Mouse (Mus musculus) hindbrain, embryonic 13.5 days (tissue): ENCODE measurements around the gene Dennd4a. TPM values are rescaled to one million over a fixed set of nuclear protein-coding genes. Genes with fewer than 3 reads are reported as not detected.

ENCODE experiments used
- ATAC-seq: fragments of 200-750 bp; cut with Nextera tagmentation; 2 replicates; pipeline ENCODE4 v1.8.0; 2017; ENCODE audit warnings: moderate TSS enrichment; ENCODE audit not compliant: low FRiP score
- H3K27ac ChIP-seq: fragments of 300-500 bp; sonication (generic); 2 replicates; pipeline ENCODE4 v1.5.1; 2015; ENCODE audit warnings: inconsistent platforms, mild to moderate bottlenecking, moderate library complexity
- H3K27me3 ChIP-seq: fragments of 300-500 bp; sonication (generic); 2 replicates; pipeline ENCODE4 v1.6.1; 2015; ENCODE audit warnings: mild to moderate bottlenecking, inconsistent platforms
- H3K36me3 ChIP-seq: fragments of 300-500 bp; sonication (generic); 2 replicates; pipeline ENCODE4 v1.6.1; 2015; ENCODE audit warnings: mild to moderate bottlenecking, inconsistent platforms
- H3K4me1 ChIP-seq: fragments of 300-500 bp; sonication (generic); replicated peaks from 2 replicates; pipeline ENCODE4 v1.6.1; 2015; ENCODE audit warnings: inconsistent platforms
- H3K4me2 ChIP-seq: fragments of 300-500 bp; sonication (generic); 2 replicates; pipeline ENCODE4 v1.6.1; 2015; ENCODE audit warnings: inconsistent platforms, mild to moderate bottlenecking, moderate library complexity
- H3K4me3 ChIP-seq: fragments of 300-500 bp; sonication (generic); 2 replicates; pipeline ENCODE4 v1.5.1; 2015; ENCODE audit warnings: mild to moderate bottlenecking, inconsistent platforms
- H3K9ac ChIP-seq: fragments of 300-500 bp; sonication (generic); 2 replicates; pipeline ENCODE4 v1.6.1; 2015; ENCODE audit warnings: mild to moderate bottlenecking, inconsistent platforms
- H3K9me3 ChIP-seq: fragments of 300-500 bp; sonication (generic); 2 replicates; pipeline ENCODE4 v1.6.1; 2016; ENCODE audit warnings: inconsistent platforms
- WGBS: fragments of 180-500 bp; shearing (Covaris S2); methylation state at CpG from one replicate; pipeline ENCODE4 v1.1.7; 2015; 5-methylcytosine and 5-hydroxymethylcytosine counted together
- polyA plus RNA-seq: library from polyadenylated mRNA; unstranded; fragments of >200 nt; fragmentation: Nextera tagmentation; extraction: Ambion mirVana; gene quantifications from 2 replicates; pipeline ENCODE4 v1.2.1, GENCODE M21; 2015

Gene Dennd4a
- polyA plus RNA-seq, 1 experiment from 2014 or later, result 9.4 TPM

DNA sequence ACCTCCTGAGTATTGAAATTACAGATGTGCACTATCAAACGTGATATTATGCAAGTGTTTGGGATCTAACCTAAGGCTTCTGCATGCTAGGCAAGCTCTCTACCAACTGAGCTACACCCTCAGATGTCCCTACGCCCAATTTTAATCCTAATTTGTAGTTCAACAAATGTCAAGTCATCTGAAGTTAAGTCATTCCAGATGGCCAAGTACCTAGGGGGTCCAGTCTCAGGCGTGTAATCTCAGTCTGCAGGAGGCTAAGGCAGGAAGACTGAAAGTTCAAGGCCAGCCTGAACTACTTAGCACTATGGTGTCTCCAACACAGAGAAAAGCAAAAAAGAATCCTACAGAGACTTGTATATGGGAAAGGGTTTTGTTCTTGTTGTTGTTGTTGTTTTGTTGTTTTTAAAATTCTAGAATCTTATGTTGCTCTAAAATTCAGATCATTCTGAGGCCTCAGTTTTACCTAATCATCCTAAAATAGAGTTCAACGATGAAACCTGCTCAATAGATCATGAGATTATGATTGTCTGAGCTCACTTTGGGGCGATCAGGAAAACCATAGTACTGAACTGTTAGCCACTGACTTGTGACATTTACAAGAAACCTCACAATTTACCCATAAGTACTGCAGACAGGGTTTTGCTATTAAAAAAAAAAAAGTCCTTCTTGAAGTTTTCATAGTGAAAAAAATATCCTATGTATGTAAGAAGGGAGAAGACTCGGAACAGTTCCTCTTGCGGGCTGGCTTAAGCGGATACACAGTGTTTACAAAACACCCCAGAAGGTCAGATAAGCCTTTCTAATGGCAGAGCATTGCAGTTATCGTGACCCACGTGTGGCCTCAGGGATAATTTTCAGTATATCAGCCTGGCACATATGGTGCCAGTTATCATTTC lies 18.5 kb upstream of the Dennd4a start:
- Histone ChIP-seq H3K36me3 (no peaks in the 10 kb centered on the region), H3K9ac (no peak overlapping the region), H3K4me3 (no peak overlapping the region), H3K27me3 (no peaks in the 10 kb centered on the region), H3K4me2 (no peak overlapping the region), H3K4me1 (no peaks in the 10 kb centered on the region), H3K9me3 (no peaks in the 10 kb centered on the region), H3K27ac (no peak overlapping the region)
- WGBS, result 87% methylated on average over 10 of the region's 10 CpGs
- ATAC-seq, result no peak

DNA sequence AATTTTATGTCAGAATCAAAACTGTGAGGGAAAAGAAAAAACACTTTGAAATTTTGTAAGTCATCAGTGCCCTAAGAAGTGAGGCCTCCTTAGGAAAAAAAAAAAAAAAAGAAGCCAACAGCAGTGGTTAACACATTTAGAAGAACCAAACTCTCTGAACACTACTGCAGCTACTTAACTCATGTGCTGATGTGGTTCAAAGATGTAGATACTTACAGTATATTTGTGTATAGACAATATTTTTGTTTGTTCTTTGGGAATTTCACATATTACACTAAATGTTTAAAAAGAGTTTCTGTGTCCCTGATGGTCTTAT lies 17.9 kb upstream of the Dennd4a start:
- H3K4me2 ChIP-seq, result no peak overlapping the region
- no peak overlapping the region for H3K4me3 ChIP-seq
- H3K9ac ChIP-seq, result no peak overlapping the region
- no peaks in the 10 kb centered on the region for H3K4me1 ChIP-seq
- H3K27ac ChIP-seq, result no peak overlapping the region
- H3K9me3 ChIP-seq, result no peaks in the 10 kb centered on the region
- H3K27me3 ChIP-seq, result no peaks in the 10 kb centered on the region
- H3K36me3 ChIP-seq, result no peaks in the 10 kb centered on the region
- ATAC-seq, result no peak

DNA sequence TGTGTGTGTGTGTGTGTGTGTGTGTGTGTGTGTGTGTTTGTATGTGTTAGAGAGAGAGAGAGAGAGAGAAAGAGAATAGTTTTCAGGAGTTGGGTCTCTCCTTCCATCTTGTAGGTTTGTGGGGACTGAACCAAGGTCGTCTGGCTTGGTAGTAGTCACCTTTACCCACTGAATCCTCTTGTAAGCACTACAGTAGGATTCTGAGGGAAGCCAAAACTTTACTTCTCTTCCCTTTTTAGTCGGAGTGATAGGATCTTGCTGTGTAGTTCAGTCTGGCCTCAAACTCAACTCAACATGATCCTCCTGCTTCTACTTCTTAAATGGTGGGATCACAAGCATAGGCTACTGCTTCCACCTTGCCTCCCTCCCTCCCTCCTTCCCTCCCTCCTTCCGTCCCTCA lies 17.3 kb upstream of the Dennd4a start:
- WGBS, result 75% methylated on average over 3 of the region's 3 CpGs
- ATAC-seq, result no peak
- Histone ChIP-seq H3K36me3 (no peaks in the 10 kb centered on the region), H3K27me3 (no peaks in the 10 kb centered on the region), H3K4me2 (no peak overlapping the region), H3K9ac (no peak overlapping the region), H3K9me3 (no peaks in the 10 kb centered on the region), H3K27ac (no peak overlapping the region), H3K4me3 (no peak overlapping the region), H3K4me1 (no peaks in the 10 kb centered on the region)

DNA sequence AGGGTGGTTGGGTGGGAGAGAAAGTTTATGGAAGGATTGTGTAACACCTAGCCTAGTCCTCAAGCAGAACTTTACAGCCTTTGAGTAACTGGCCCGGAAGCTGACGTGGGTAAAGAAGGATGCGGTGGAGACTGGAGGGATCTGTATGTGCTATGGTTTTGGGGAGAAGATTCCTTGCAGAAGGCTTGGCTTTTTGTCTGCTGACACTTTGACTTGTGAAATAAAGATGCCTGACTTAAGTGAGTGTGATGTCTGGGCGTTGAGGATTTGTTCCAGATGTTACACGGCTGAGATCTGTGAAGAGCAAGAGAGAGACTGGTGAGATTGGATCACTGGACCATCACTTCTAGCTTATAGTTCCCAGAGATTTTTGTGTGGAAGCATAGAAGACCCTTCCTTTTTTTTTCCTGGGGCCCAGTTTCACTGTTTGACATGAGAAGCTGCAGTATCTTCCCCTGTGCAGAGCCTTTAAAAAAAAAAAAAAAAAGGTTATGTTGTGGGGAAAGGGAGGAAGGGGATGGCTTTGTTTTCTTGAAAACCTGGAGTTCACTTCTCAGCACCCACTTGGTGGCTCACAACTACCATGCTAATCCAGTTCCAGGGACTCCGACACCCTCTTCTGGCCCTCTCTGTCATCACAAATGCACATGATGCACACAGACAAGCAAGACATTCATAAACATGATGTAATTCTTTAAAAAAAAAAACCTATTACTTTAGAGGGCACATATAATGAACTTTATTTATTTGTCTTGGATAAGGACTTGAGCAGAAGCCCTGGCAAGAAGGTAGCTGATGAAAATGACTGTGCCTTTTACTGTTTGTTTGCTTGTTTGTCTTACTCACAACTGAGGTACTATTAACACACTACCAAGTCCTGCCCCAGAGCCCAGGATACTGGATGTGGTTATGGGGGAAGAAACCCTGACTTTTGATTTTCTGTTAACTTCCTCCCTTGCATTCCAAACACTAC lies 16.4 kb upstream of the Dennd4a start:
- no peaks in the 10 kb centered on the region for H3K27me3 ChIP-seq
- no peak for ATAC-seq
- no peak overlapping the region for H3K27ac ChIP-seq
- no peak overlapping the region for H3K9ac ChIP-seq
- no peaks in the 10 kb centered on the region for H3K4me1 ChIP-seq
- H3K4me3 ChIP-seq, result no peak overlapping the region
- WGBS, result 85% methylated on average over 6 of the region's 6 CpGs
- no peaks in the 10 kb centered on the region for H3K9me3 ChIP-seq
- H3K36me3 ChIP-seq, result no peaks in the 10 kb centered on the region
- H3K4me2 ChIP-seq, result no peak overlapping the region

DNA sequence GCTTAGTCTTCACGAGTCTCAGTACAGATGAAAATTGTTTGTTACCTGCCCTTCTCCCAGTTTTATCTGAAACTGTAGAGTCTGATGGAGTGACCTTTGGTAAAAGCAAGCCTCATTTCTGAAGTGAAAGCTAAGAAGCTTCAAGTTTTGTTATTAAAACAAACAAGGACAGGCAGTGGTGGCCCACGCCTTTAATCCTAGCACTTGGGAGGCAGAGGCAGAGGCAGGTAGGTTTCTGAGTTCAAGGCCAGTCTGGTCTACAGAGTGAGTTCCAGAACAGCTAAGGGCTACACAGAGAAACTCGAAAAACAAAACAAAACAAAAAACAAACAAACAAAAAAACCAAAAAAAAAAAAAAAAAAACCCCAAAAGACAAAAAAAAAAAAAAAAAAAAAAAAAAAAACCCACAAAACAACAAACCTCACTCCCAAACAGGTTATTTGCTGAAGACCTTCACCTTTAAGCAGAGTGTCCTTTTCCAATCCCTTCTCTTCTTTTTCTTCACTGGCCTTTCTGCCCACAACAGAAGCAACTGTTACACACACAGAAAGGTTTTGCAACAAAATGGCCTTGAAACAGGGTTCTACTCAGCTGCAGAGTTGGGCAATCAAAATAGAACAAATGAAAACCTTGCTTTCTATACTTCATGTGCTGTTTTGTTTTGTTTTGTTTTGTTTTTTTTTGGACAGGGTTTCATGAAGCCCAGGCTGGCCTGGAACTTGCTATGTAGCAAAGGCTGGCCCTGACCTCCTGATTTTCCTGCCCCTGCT lies 15.1 kb upstream of the Dennd4a start:
- H3K27ac ChIP-seq, result no peak overlapping the region
- H3K4me3 ChIP-seq, result no peak overlapping the region
- WGBS, result 74% methylated on average over 3 of the region's 3 CpGs
- no peaks in the 10 kb centered on the region for H3K36me3 ChIP-seq
- H3K9me3 ChIP-seq, result no peaks in the 10 kb centered on the region
- H3K27me3 ChIP-seq, result no peaks in the 10 kb centered on the region
- no peaks in the 10 kb centered on the region for H3K4me1 ChIP-seq
- no peak for ATAC-seq
- H3K4me2 ChIP-seq, result no peak overlapping the region
- no peak overlapping the region for H3K9ac ChIP-seq

DNA sequence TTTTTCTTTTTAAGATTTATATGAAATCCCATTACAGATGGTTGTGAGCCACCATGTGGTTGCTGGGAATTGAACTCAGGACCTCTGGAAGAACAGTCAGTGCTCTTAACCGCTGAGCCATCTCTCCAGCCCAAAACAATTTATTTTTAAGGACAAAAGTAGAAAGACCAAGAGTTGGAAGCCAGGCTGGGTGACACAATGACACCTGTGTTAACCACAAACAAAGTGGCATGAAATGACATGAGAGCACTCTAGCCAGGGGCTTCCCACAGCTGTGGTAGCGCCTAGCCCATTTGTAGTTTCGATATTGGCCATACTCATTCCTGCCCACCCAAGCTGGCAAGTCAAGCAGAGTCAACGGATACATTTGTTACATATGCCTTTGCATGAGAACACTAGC lies 13.7 kb upstream of the Dennd4a start:
- Histone ChIP-seq H3K4me2 (no peak overlapping the region), H3K9ac (no peak overlapping the region), H3K27me3 (no peaks in the 10 kb centered on the region), H3K4me1 (no peaks in the 10 kb centered on the region), H3K4me3 (no peak overlapping the region), H3K27ac (no peak overlapping the region), H3K9me3 (no peaks in the 10 kb centered on the region), H3K36me3 (no peaks in the 10 kb centered on the region)
- WGBS, result 94% methylated on average over 4 of the region's 4 CpGs
- ATAC-seq, result no peak

DNA sequence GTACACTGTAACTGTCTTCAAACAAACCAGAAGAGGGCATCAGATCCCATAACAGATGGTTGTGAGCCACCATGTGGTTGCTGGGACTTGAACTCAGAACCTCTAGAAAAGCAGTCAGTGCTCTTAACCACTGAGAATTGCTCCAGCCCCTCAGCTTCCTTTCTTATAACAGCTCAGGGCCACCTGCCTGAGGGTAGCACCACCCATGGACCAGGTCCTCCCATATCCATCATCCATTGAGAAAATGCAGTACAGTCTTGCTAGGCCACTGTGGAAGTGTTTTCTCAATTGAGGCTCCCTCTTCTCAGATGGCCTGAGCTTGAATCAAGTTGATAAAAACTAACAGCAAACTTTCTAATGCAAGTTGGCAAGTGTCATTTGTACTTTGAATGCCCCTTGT lies 13.0 kb upstream of the Dennd4a start:
- Histone ChIP-seq H3K36me3 (no peaks in the 10 kb centered on the region), H3K4me1 (no peaks in the 10 kb centered on the region), H3K27me3 (no peaks in the 10 kb centered on the region), H3K4me3 (no peak overlapping the region), H3K9me3 (no peaks in the 10 kb centered on the region), H3K9ac (no peak overlapping the region), H3K4me2 (no peak overlapping the region), H3K27ac (no peak overlapping the region)
- ATAC-seq, result no peak

DNA sequence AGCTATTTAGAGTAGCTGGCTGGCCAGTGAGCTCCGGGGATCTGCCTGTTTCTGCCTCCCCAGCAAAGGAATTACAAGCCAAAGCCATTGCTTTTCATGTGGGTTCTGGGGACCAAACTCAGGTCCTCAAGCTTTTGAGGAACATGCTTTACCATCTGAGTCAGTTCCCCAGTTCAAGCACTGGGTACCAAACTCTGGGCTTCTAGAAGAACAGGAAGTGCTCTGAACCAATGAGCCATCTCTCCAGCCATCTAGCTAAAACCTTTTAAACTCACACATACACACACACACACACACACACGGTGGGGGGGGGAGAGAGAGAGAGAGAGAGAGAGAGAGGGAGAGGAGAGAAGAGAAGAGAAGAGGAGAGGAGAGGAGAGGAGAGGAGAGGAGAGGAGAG lies 12.3 kb upstream of the Dennd4a start:
- ATAC-seq, result no peak
- Histone ChIP-seq H3K27me3 (no peaks in the 10 kb centered on the region), H3K27ac (no peak overlapping the region), H3K4me2 (no peak overlapping the region), H3K4me1 (no peaks in the 10 kb centered on the region), H3K4me3 (no peak overlapping the region), H3K9me3 (no peaks in the 10 kb centered on the region), H3K9ac (no peak overlapping the region), H3K36me3 (no peaks in the 10 kb centered on the region)
- WGBS, result 63% methylated on average over 2 of the region's 2 CpGs

DNA sequence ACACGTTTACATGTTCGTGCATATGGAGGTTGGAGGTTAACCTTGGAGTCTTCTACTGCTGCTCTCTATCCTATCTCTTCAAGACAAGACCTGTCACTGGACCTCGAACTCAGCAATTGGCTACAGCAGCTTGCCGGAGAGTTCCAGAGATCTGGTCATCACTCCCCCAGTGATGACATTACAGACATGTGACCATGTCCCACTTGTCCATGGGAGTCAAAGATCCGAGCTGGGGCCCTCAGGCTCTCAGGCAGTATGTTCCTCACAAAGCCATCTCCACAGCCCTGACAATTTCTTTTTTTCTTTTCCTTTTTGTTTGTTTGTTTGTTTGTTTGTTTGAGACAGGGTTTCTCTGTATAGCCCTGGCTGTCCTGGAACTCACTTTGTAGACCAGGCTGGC lies 11.6 kb upstream of the Dennd4a start:
- Histone ChIP-seq H3K4me2 (no peak overlapping the region), H3K9ac (no peak overlapping the region), H3K9me3 (no peaks in the 10 kb centered on the region), H3K27me3 (no peaks in the 10 kb centered on the region), H3K36me3 (no peaks in the 10 kb centered on the region), H3K4me1 (no peaks in the 10 kb centered on the region), H3K4me3 (no peak overlapping the region), H3K27ac (no peak overlapping the region)
- ATAC-seq, result no peak
- WGBS, result 93% methylated on average over 5 of the region's 5 CpGs

DNA sequence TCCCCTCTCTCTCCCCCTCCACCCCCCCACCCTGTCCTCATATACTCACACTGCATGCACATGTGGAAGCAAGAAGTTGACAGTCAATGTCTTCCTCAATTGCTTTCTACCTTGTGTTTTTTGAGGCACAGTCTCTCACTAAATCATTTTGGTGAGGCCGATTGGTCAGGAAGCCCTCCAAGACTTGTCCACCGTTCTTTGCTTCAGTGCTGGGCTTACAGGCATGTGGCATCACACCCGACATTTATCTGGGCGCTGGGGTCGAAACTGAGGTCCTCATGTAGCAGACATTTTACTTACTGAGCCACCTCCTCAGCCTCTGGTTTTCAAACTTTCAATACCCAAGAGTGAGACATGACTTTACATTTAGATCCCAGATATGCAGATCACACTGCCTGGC lies 8.6 kb upstream of the Dennd4a start:
- Histone ChIP-seq H3K9ac (no peak overlapping the region), H3K4me1 (no peaks in the 10 kb centered on the region), H3K9me3 (no peaks in the 10 kb centered on the region), H3K27ac (no peak overlapping the region), H3K4me2 (no peak overlapping the region), H3K27me3 (no peaks in the 10 kb centered on the region), H3K4me3 (no peak overlapping the region), H3K36me3 (no peaks in the 10 kb centered on the region)
- WGBS, result 91% methylated on average over 5 of the region's 5 CpGs
- ATAC-seq, result no peak

DNA sequence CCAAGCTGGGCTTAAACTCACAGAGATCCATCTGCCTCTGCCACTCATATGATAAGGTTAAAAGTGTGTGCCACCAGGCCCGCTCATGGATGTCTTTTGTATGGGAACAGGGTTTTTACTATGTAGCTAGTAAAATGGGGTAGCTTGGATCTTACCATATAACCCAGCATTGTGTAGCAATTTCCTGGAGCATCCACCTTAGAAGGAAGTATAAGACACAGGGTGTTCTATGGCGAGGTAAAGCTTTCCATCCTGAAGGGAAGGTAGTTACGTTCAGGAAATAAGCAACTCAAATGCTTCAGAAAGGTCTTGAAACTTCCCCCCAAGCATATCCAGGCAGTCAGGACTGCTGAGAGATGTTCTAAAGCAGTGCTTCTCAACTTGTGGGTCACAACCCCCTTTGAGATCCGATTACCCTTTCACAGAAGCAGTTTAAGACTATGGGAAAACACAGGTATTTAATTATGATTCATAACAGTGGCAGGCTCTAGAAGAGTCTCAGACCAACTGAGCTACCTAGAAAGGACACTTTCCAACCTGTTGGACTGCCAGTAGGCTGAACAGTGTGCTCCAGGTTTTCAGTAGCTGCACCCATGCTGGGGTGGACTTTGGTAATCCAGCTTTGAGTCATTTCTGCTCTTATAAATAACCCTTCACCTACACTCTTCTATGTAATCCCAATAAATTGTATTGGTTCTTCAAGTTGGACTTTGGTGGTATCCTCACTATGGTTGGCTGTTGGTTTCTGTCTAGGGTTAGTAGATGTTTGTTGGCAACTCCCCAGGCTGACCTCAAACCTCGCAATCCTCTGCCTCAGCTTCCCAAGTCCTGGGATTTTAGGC lies 7.5 kb upstream of the Dennd4a start:
- H3K9me3 ChIP-seq, result no peaks in the 10 kb centered on the region
- no peaks in the 10 kb centered on the region for H3K27me3 ChIP-seq
- H3K4me2 ChIP-seq, result no peak overlapping the region
- no peak for ATAC-seq
- no peak overlapping the region for H3K27ac ChIP-seq
- H3K4me1 ChIP-seq, result no peaks in the 10 kb centered on the region
- no peaks in the 10 kb centered on the region for H3K36me3 ChIP-seq
- no peak overlapping the region for H3K9ac ChIP-seq
- WGBS, result 87% methylated on average over 5 of the region's 5 CpGs
- no peak overlapping the region for H3K4me3 ChIP-seq
